Mouse (Mus musculus): ENCODE measurements around the gene Ccdc83. TPM values are rescaled to one million over a fixed set of nuclear protein-coding genes. Genes with fewer than 3 reads are reported as not detected.

The Ccdc83 gene
- polyA plus RNA-seq, 1 experiment from 2014 or later = not detected

DNA sequence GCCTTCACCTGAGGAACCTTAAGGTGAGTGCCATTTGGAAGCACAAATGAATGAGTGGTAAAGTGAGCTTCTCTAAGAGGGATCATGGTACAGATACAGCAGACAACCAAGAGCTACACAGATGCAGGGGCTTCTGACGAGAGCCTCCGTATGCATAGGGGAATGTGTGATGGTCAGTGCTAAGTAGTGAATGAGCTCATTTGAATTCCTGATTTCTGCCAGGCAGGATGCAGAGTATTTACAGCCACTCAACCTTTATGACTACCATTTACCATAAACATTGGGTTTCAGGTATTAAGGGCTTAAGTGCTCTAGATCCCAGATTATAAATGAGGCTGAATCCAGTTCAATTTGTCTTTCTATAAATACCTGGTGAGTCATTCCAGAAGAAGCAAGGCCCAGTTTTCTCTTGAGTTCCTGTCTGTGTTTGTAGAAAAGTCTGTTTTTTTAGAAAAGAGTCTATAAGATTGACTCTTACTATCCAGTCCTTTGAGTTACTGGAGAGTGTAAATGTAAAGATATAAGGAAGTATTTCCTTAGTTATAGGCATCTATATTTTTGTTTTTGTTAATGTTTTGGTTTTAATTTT is 63.6 kb downstream of the Ccdc83 start:
- no peak overlapping the region for H3K9ac ChIP-seq
- H3K36me3 ChIP-seq = peaks cover 25% of the 10 kb centered on the region
- H3K27me3 ChIP-seq = no peaks in the 10 kb centered on the region
- ATAC-seq (ENCODE audit: low FRiP score) = no peak
- H3K9me3 ChIP-seq = no peaks in the 10 kb centered on the region
- H3K4me3 ChIP-seq = no peak overlapping the region
- WGBS = 91% methylated on average over 2 of the region's 2 CpGs
- no peak overlapping the region for H3K4me2 ChIP-seq
- H3K4me1 ChIP-seq (replicated peaks) = 0 out of 2 replicates have a peak, but pooled peaks cover 2% of the 10 kb centered on the region
- no peak overlapping the region for H3K27ac ChIP-seq

DNA sequence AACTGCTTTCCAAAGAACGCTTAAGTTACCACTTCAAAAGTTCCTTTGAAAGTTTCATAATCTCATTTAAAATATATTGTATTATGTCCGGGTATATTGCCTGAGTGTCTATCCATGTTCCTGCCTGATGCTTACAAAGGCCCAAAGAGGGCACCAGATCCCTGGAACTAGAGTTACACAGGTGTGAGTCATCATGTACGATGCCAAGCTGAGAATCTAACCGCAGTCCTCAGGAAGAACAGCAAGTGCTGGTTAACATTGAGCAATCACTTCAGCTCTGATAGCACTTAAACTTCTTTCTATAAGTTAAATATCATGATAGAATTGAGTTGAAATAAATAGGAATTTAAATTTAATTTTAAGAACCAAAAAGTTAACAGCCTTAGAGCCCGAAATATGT is 65.3 kb downstream of the Ccdc83 start:
- no peaks in the 10 kb centered on the region for H3K27me3 ChIP-seq
- no peaks in the 10 kb centered on the region for H3K4me1 ChIP-seq (replicated peaks)
- ATAC-seq (ENCODE audit: low FRiP score) = no peak
- no peak overlapping the region for H3K4me2 ChIP-seq
- no peak overlapping the region for H3K4me3 ChIP-seq
- 94% methylated on average over 5 of the region's 5 CpGs for WGBS
- H3K27ac ChIP-seq = no peak overlapping the region
- peaks cover 30% of the 10 kb centered on the region for H3K36me3 ChIP-seq
- H3K9ac ChIP-seq = no peak overlapping the region
- no peaks in the 10 kb centered on the region for H3K9me3 ChIP-seq

DNA sequence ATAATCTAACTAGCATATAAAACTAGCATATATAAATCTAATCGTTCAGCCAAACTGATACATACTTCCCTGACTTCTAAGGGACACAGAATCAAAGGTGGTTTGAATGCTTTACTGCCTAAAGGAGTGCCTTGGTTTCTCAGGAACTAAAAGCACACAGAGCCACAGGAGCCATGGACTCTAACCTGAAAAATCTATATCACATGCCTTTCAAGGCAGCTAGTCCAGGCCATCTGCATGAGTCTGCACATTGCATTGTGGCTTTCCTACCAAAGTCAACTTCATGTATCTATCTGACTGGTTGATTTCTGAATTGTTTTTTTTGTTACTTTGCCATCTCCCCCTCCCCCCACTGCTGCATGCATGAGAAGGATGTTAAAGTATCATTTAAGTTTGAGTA is 84.9 kb downstream of the Ccdc83 start:
- H3K9me3 ChIP-seq = no peaks in the 10 kb centered on the region
- no peak overlapping the region for H3K27ac ChIP-seq
- H3K36me3 ChIP-seq = peaks cover 35% of the 10 kb centered on the region
- ATAC-seq (ENCODE audit: low FRiP score) = no peak
- H3K4me1 ChIP-seq (replicated peaks) = no peaks in the 10 kb centered on the region
- H3K4me3 ChIP-seq = no peak overlapping the region
- WGBS = 100% methylated on average over 1 of the region's 1 CpGs
- H3K9ac ChIP-seq = no peak overlapping the region
- no peaks in the 10 kb centered on the region for H3K27me3 ChIP-seq
- no peak overlapping the region for H3K4me2 ChIP-seq

DNA sequence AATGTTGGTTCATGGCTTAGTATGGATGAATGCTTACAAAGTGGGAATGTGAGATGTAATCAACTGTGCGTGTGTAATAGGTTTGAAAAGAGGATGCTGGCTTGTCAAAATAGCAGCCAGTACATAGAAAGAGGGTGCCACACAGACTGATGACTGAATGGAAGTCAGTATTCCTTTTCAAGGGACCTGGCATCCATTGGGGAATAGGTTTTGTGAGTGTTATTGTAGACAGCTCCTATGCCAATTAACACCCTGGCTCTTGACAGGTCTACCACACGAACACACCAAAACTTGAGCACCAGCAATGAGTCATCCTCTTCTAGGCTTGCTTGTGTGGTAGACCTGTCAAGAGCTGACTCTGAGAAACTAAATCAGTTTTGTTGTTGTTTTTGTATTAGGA is 90.0 kb downstream of the Ccdc83 start:
- H3K36me3 ChIP-seq = peaks cover 44% of the 10 kb centered on the region
- H3K27me3 ChIP-seq = no peaks in the 10 kb centered on the region
- 90% methylated on average over 2 of the region's 2 CpGs for WGBS
- no peaks in the 10 kb centered on the region for H3K4me1 ChIP-seq (replicated peaks)
- H3K9me3 ChIP-seq = no peaks in the 10 kb centered on the region
- no peak overlapping the region for H3K9ac ChIP-seq
- ATAC-seq (ENCODE audit: low FRiP score) = no peak
- H3K27ac ChIP-seq = no peak overlapping the region
- no peak overlapping the region for H3K4me2 ChIP-seq
- H3K4me3 ChIP-seq = no peak overlapping the region

Other genes with a start within 250 kb of the Ccdc83 start
- gene Picalm, start 135.6 kb downstream of the Ccdc83 start, polyA plus RNA-seq (2015; fragmentation: Nextera tagmentation; extraction: Ambion mirVana) = 42.4 and 43.1 TPM in 2 replicates
- 4.4 and 4.7 TPM in 2 replicates for gene Sytl2, start 36.5 kb upstream of the Ccdc83 start, polyA plus RNA-seq (2015; fragmentation: Nextera tagmentation; extraction: Ambion mirVana)
- 2.0 and 2.2 TPM in 2 replicates for gene Ccdc89, start 160.8 kb upstream of the Ccdc83 start, polyA plus RNA-seq (2015; fragmentation: Nextera tagmentation; extraction: Ambion mirVana)
- gene Crebzf, start 177.0 kb upstream of the Ccdc83 start, polyA plus RNA-seq (2015; fragmentation: Nextera tagmentation; extraction: Ambion mirVana) = 33.8 and 38.9 TPM in 2 replicates
- 134 and 140 TPM in 2 replicates for gene Tmem126a, start 191.5 kb upstream of the Ccdc83 start, polyA plus RNA-seq (2015; fragmentation: Nextera tagmentation; extraction: Ambion mirVana)
- gene Tmem126b, start 210.2 kb upstream of the Ccdc83 start, polyA plus RNA-seq (2015; fragmentation: Nextera tagmentation; extraction: Ambion mirVana) = 45.7 TPM in 2 replicates
- 18.6 and 19.4 TPM in 2 replicates for gene Dlg2, start 210.9 kb upstream of the Ccdc83 start, polyA plus RNA-seq (2015; fragmentation: Nextera tagmentation; extraction: Ambion mirVana)

All from hindbrain, embryonic 13.5 days (tissue).